Mouse (Mus musculus): ENCODE measurements around the gene Orai2. TPM values are rescaled to one million over a fixed set of nuclear protein-coding genes. Genes with fewer than 3 reads are reported as not detected.
A peak's percentile ranks its signal among the peaks of the same experiment; 100 is the strongest.
"Not testable (repeated sequence)": the region's sequence is repeated elsewhere in the genome, so short reads cannot be mapped to it uniquely, and the experiment has no call there.

Orai2 gene
- polyA plus RNA-seq, 1 experiment from 2014 or later, result 1.3 TPM

DNA sequence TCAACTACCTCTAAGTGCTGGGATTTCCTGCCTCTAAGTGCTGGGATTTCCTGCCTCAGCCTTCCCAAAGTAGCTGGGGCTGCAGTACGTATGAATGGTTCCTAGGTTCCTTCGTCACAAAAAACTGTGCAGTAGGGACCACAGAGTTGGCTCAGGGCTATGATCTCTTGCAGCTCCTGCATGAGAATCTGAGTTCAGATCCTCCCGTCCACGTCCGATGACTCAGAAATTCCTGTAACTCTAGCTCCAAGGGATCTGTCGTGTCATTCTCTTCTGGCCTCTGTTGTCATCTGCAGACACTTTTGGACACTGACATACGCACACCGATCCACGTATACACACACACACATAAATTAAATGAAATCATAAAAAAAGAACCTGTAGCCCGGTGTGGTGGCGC, 42.2 kb upstream of the Orai2 start:
- Histone ChIP-seq H3K27me3 (ENCODE audit: control insufficient read depth, insufficient read depth, low read length) (no peaks in the 10 kb centered on the region), H3K4me2 (ENCODE audit: low read length) (no peak overlapping the region), H3K4me1 (ENCODE audit: control insufficient read depth in 2 of 2, insufficient read depth in 2 of 2, low read length in 2 of 2) (no peaks in the 10 kb centered on the region), H3K36me3 (ENCODE audit: control insufficient read depth, insufficient read depth, low read length) (no peaks in the 10 kb centered on the region), H3K4me3 (ENCODE audit: control insufficient read depth in 1 of 2, insufficient read depth in 1 of 2, low read depth in 1 of 2, low read length in 2 of 2) (no peak overlapping the region), H3K27ac (replicated peaks in 1 of 2; ENCODE audit: control insufficient read depth in 1 of 2, insufficient read depth in 1 of 2, low read depth in 2 of 2, low read length in 2 of 2) (no peak overlapping the region), H3K9ac (ENCODE audit: low read length) (no peak overlapping the region), H3K9me3 (ENCODE audit: control insufficient read depth, low read length) (0 out of 2 replicates have a peak, but pooled peaks cover 2% of the 10 kb centered on the region)
- ATAC-seq (ENCODE audit: insufficient number of reproducible peaks, insufficient read depth, low FRiP score, low read depth), result no peak
- 84% methylated on average over 11 of the region's 11 CpGs for WGBS

DNA sequence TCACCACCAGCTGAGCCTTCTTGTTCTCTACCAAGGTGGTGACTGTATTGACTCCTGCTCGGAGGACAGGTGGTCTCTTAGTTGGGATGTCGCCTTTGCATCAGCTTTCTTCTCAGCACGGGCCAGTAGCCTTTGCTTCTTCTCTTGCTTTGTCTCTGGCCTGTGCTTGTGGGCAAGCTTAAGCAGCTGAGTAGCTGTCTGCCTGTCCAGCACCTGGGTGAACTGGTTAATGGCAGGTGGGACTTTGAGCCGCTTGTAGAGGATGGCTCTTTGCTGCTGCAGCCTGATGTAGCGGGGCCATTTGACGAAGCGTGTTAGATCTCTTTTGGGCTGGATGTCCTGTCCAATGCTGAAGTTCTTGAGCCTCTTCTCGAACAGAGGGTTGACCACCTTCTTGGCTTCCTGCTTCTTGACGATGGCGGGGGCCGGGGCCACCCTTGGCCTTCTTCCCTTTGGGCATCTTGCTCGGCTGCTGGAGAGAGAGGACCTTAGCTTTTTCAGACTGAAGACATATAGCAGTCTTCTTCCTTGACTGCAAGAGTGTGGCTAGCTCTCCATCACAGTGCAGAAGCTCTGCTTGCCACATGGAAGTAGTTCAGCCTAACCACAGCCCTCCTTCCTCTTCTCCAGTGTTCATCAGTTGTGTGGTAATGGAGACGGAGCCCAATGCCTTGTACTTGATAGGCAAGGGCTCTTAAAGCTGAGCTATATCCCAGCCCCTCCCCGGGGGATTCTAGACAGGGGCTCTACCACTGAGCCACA, 41.0 kb upstream of the Orai2 start:
- H3K4me2 ChIP-seq (ENCODE audit: low read length); H3K27ac ChIP-seq (replicated peaks in 1 of 2; ENCODE audit: control insufficient read depth in 1 of 2, insufficient read depth in 1 of 2, low read depth in 2 of 2, low read length in 2 of 2); H3K9me3 ChIP-seq (ENCODE audit: control insufficient read depth, low read length); ATAC-seq (ENCODE audit: insufficient number of reproducible peaks, insufficient read depth, low FRiP score, low read depth); H3K27me3 ChIP-seq (ENCODE audit: control insufficient read depth, insufficient read depth, low read length); H3K36me3 ChIP-seq (ENCODE audit: control insufficient read depth, insufficient read depth, low read length); H3K4me1 ChIP-seq (ENCODE audit: control insufficient read depth in 2 of 2, insufficient read depth in 2 of 2, low read length in 2 of 2); H3K9ac ChIP-seq (ENCODE audit: low read length); H3K4me3 ChIP-seq (ENCODE audit: control insufficient read depth in 1 of 2, insufficient read depth in 1 of 2, low read depth in 1 of 2, low read length in 2 of 2): not testable (repeated sequence)
- 79% methylated on average over 14 of the region's 14 CpGs for WGBS

DNA sequence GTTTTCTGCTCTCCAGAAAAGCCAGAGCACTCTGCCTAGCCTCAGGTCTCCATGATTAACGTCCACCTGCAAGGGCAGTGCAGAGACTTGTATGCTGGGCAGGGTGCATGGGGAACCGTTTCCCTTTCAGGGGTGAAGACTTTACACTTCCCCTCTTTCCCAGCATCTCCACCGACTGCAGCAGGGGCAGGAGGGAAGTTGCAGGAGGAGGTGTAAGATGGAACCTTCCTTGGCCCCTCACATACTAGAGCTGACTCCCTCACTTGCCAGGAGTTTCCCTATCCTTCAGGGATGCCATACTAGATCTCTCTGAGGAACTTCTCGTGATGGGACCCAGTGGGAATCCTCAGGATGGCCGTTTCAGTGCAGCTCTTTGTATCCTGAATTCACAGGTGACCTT, 40.0 kb upstream of the Orai2 start:
- Histone ChIP-seq H3K27me3 (ENCODE audit: control insufficient read depth, insufficient read depth, low read length) (no peaks in the 10 kb centered on the region), H3K9ac (ENCODE audit: low read length) (no peak overlapping the region), H3K4me3 (ENCODE audit: control insufficient read depth in 1 of 2, insufficient read depth in 1 of 2, low read depth in 1 of 2, low read length in 2 of 2) (no peak overlapping the region), H3K9me3 (ENCODE audit: control insufficient read depth, low read length) (0 out of 2 replicates have a peak, but pooled peaks cover 2% of the 10 kb centered on the region), H3K27ac (replicated peaks in 1 of 2; ENCODE audit: control insufficient read depth in 1 of 2, insufficient read depth in 1 of 2, low read depth in 2 of 2, low read length in 2 of 2) (no peak overlapping the region), H3K36me3 (ENCODE audit: control insufficient read depth, insufficient read depth, low read length) (no peaks in the 10 kb centered on the region), H3K4me1 (ENCODE audit: control insufficient read depth in 2 of 2, insufficient read depth in 2 of 2, low read length in 2 of 2) (no peaks in the 10 kb centered on the region), H3K4me2 (ENCODE audit: low read length) (no peak overlapping the region)
- ATAC-seq (ENCODE audit: insufficient number of reproducible peaks, insufficient read depth, low FRiP score, low read depth), result no peak
- 62% methylated on average over 5 of the region's 5 CpGs for WGBS

DNA sequence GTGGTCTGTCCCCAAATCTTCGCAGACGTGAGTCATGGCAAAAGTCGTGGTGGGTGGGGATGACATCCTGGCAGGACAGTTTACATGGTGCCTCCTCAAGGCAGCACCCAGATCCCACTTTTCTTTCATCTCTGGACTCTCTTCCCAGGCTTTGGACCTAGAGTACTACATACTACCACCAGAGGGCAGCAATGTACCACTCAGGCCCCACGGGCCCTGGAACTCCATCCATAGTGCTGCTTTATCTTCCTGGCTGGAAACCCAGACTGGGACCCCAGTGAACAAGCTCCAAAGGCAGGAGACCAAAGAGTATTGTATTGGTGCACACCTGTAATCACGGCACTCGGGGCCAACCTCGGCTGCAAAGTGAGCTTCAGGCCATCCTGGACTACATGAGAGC, 31.3 kb upstream of the Orai2 start:
- H3K4me3 ChIP-seq (ENCODE audit: control insufficient read depth in 1 of 2, insufficient read depth in 1 of 2, low read depth in 1 of 2, low read length in 2 of 2), result no peak overlapping the region
- peaks cover 5% of the 10 kb centered on the region for H3K36me3 ChIP-seq (ENCODE audit: control insufficient read depth, insufficient read depth, low read length)
- H3K9ac ChIP-seq (ENCODE audit: low read length), result no peak overlapping the region
- peaks cover 2 to 11% of the 10 kb centered on the region in 2 experiments; a peak in 3 of 4 replicates for H3K4me1 ChIP-seq (ENCODE audit: control insufficient read depth in 2 of 2, insufficient read depth in 2 of 2, low read length in 2 of 2)
- H3K9me3 ChIP-seq (ENCODE audit: control insufficient read depth, low read length), result no peaks in the 10 kb centered on the region
- ATAC-seq (ENCODE audit: insufficient number of reproducible peaks, insufficient read depth, low FRiP score, low read depth), result no peak
- H3K27ac ChIP-seq (replicated peaks in 1 of 2; ENCODE audit: control insufficient read depth in 1 of 2, insufficient read depth in 1 of 2, low read depth in 2 of 2, low read length in 2 of 2), result no peak overlapping the region
- no peaks in the 10 kb centered on the region for H3K27me3 ChIP-seq (ENCODE audit: control insufficient read depth, insufficient read depth, low read length)
- WGBS, result 28% methylated on average over 7 of the region's 7 CpGs
- no peak overlapping the region for H3K4me2 ChIP-seq (ENCODE audit: low read length)

DNA sequence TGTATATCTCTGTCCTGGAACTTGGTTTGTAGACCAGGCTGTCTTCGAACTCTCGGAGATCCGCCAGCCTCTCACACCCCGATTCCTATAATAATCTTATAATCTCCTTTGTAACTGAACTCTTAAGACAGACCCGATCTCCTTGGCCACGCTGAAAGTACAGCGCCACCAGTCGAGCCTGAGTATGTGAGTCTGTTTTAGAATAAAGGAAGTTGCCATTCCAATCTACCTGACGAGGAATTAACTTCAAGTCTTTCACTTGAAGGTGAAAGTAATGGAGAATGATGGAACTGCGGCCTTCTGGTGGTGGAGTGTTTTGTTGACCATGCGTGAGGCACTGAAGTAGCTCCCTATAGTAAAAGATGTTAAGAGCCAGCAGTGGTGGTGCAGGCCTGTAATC, 29.0 kb upstream of the Orai2 start:
- Histone ChIP-seq H3K9ac (ENCODE audit: low read length) (peak overlapping the region; percentile 86), H3K27ac (replicated peaks in 1 of 2; ENCODE audit: control insufficient read depth in 1 of 2, insufficient read depth in 1 of 2, low read depth in 2 of 2, low read length in 2 of 2) (peak overlapping the region in 1 of 2 experiments; percentile 72; a peak in 2 of 4 replicates)
- 31% methylated on average over 11 of the region's 11 CpGs for WGBS

DNA sequence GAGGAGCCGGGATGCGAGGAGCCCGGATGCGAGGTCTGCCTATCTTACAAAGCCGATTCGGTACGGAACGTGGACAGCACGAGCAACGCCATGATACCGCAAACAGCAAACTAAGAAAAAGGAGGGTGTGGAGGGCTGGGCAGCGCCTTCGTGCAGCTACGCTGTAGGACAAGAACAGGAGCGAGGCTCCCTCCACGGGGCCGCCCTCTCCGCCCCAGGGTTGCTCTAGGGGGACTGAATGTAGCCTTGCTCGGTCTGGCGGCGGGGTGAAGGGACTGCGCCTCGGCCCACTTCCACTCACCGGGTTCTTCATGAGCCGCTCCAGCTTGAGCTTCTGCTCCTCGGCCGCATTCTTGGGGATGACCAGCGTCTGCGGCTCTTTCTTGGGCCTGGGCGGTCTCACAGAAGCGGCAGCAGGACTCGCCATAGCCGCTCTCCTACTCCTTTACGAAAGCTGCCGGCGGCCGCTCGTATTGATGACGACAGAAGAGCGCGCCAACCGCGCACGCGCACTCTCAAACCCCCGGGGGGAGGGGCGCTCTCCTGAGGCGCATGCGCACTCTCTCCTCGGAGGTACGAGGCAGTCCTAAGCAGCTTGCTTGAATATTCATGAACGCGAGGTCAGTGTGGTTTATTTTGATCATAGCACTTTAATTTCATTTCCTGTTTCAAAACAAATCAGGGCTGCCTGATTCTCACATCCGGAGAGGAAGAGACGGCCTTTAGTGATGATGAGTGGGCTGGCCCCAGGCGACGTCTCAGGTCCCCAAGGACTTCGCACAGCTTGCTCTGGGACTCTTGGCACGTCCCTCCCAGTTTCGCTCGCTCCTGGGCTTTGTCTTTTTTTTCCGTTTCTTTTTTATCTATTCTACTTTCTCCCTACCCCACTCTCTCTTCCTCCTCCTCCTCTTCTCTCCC, 28.2 kb upstream of the Orai2 start, which contains the start of gene Prkrip1:
TSS of gene Prkrip1 (minus strand) at position 490 of the 918 bp plus-strand sequence.
- ATAC-seq (ENCODE audit: insufficient number of reproducible peaks, insufficient read depth, low FRiP score, low read depth), result peak; percentile 86
- H3K27me3 ChIP-seq (ENCODE audit: control insufficient read depth, insufficient read depth, low read length), result no peaks in the 10 kb centered on the region
- peak within 1 kb of the TSS; percentile 85 for H3K4me2 ChIP-seq (ENCODE audit: low read length)
- H3K4me3 ChIP-seq (ENCODE audit: control insufficient read depth in 1 of 2, insufficient read depth in 1 of 2, low read depth in 1 of 2, low read length in 2 of 2), result peak within 1 kb of the TSS; percentile 71 to 90
- peaks cover 36% of the 10 kb centered on the region for H3K36me3 ChIP-seq (ENCODE audit: control insufficient read depth, insufficient read depth, low read length)
- under 1% methylated on average over 62 of the region's 62 CpGs for WGBS
- H3K27ac ChIP-seq (replicated peaks in 1 of 2; ENCODE audit: control insufficient read depth in 1 of 2, insufficient read depth in 1 of 2, low read depth in 2 of 2, low read length in 2 of 2), result peak within 1 kb of the TSS; percentile 72 to 81
- no peaks in the 10 kb centered on the region for H3K9me3 ChIP-seq (ENCODE audit: control insufficient read depth, low read length)
- peaks cover 2 to 11% of the 10 kb centered on the region in 2 experiments; a peak in 3 of 4 replicates for H3K4me1 ChIP-seq (ENCODE audit: control insufficient read depth in 2 of 2, insufficient read depth in 2 of 2, low read length in 2 of 2)
- H3K9ac ChIP-seq (ENCODE audit: low read length), result peak within 1 kb of the TSS; percentile 86

More for the DNA sequence above, 29.0 kb upstream of the Orai2 start:
- Histone ChIP-seq H3K9me3 (ENCODE audit: control insufficient read depth, low read length) (no peaks in the 10 kb centered on the region), H3K4me3 (ENCODE audit: control insufficient read depth in 1 of 2, insufficient read depth in 1 of 2, low read depth in 1 of 2, low read length in 2 of 2) (peak overlapping the region; percentile 14 to 71; a peak in 3 of 4 replicates), H3K4me1 (ENCODE audit: control insufficient read depth in 2 of 2, insufficient read depth in 2 of 2, low read length in 2 of 2) (peaks cover 2 to 11% of the 10 kb centered on the region in 2 experiments; a peak in 3 of 4 replicates), H3K4me2 (ENCODE audit: low read length) (peak overlapping the region; percentile 85), H3K36me3 (ENCODE audit: control insufficient read depth, insufficient read depth, low read length) (peaks cover 28% of the 10 kb centered on the region), H3K27me3 (ENCODE audit: control insufficient read depth, insufficient read depth, low read length) (no peaks in the 10 kb centered on the region)
- no peak for ATAC-seq (ENCODE audit: insufficient number of reproducible peaks, insufficient read depth, low FRiP score, low read depth)

DNA sequence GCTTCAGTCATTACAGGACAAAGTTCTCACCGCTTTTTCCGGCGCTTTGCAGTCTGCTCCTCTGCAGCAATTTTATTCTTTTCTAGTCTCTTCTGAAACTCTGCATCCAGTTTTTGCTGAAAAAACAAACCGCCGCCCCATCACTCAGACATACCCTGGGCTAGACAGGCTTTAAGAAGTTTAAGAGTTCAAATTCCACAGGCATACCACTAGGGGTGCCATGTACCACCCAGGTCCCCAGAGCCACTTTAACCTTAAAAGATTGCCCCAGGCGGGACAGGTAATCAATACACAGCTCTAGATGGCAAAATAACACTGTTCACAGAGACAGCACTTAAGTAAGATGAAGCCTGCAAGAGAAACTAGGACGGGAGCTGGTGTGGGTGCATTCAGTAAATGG, 21.4 kb upstream of the Orai2 start:
- no peak for ATAC-seq (ENCODE audit: insufficient number of reproducible peaks, insufficient read depth, low FRiP score, low read depth)
- Histone ChIP-seq H3K9me3 (ENCODE audit: control insufficient read depth, low read length) (no peaks in the 10 kb centered on the region), H3K9ac (ENCODE audit: low read length) (no peak overlapping the region), H3K36me3 (ENCODE audit: control insufficient read depth, insufficient read depth, low read length) (peaks cover 98% of the 10 kb centered on the region), H3K27ac (replicated peaks in 1 of 2; ENCODE audit: control insufficient read depth in 1 of 2, insufficient read depth in 1 of 2, low read depth in 2 of 2, low read length in 2 of 2) (no peak overlapping the region), H3K27me3 (ENCODE audit: control insufficient read depth, insufficient read depth, low read length) (no peaks in the 10 kb centered on the region), H3K4me3 (ENCODE audit: control insufficient read depth in 1 of 2, insufficient read depth in 1 of 2, low read depth in 1 of 2, low read length in 2 of 2) (no peak overlapping the region), H3K4me1 (ENCODE audit: control insufficient read depth in 2 of 2, insufficient read depth in 2 of 2, low read length in 2 of 2) (no peaks in the 10 kb centered on the region), H3K4me2 (ENCODE audit: low read length) (no peak overlapping the region)
- 87% methylated on average over 7 of the region's 7 CpGs for WGBS
